Mouse (Mus musculus) small intestine, adult 2 months (tissue): ENCODE measurements around the gene Cdc7.

Experiments used
- CTCF ChIP-seq: fragments of 200-500 bp; IDR thresholded peaks from 2 replicates; pipeline ENCODE4 v1.5.1; 2012; ENCODE audit warnings: low read depth, mild to moderate bottlenecking, control low read depth, inconsistent platforms, low read length, moderate library complexity, mixed read lengths; ENCODE audit not compliant: insufficient replicate concordance, insufficient read length; ENCODE audit errors: extremely low read depth
- POLR2A ChIP-seq: fragments of 200-500 bp; IDR thresholded peaks from 2 replicates; pipeline ENCODE4 v1.6.1; 2012; ENCODE audit warnings: low read depth, mild to moderate bottlenecking, control low read depth, inconsistent platforms, low read length, moderate library complexity

DNA sequence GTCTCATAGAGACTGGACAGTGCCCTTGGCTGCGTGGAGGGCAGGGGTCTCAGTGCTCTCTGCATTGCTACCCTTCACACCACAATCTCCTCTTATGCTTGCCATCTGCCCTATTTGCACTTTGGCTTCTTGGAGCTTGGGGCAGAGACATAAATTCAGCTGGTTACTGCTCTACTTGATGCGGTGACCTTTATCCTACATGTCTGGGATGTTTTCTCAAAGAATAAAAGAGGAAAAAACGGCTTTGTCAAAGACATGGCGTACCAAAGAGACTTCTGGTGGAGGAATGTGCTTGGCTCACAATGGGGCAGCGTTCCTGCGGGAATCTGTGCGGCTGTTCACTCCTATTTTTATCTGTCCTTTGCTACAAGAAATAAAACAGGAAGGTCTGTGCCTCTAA lies 56.2 kb downstream of the Cdc7 start:
- TF ChIP-seq POLR2A (no peak), CTCF (no peak)
